Mouse (Mus musculus): Measurements from ENCODE around the gene Asprv1.

The Asprv1 gene

DNA sequence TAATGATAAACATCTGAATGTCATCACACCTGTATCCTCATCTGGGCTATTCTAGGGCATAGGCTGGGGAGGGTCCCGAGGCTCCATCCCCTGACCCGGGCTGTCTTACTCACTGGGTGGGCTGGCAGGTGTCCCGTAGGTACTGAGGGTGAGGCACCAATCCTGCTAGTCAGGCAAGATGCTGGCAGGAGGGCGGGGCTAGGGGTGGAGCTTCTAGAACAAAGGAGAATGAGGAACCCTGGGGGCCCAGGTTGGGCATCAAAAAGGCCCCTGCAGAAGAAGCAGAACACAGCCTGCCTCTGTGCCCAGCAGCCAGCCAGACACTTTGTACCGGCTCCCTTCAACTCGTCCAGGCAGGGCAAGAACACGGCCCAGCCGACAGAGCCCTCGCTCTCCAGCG lies at the start of gene Asprv1:
TSS of gene Asprv1 (plus strand) at position 219 of the 400 bp plus-strand sequence.
- no peak for DNase-seq

DNA sequence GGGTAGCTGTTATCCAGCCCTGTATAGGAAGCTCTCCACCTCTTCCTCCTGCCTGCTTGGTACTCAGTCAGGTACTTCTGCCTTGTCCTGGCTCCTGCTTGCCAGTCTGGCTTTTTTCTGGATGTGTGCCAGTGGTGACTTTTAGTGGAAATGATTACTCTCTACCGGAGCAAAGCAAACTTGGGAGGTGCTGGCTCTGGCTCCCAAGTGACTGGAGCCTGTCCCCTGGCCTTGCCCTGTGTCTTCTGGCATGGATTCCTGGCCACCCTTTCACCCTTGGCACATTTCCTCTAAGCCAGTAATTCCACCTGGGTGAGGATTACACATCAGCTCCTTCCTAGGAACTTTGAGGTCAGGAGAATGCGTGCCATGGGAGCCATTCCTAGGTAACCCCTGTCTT lies 49.6 kb upstream of the Asprv1 start:
- peak; percentile 84 for DNase-seq

DNA sequence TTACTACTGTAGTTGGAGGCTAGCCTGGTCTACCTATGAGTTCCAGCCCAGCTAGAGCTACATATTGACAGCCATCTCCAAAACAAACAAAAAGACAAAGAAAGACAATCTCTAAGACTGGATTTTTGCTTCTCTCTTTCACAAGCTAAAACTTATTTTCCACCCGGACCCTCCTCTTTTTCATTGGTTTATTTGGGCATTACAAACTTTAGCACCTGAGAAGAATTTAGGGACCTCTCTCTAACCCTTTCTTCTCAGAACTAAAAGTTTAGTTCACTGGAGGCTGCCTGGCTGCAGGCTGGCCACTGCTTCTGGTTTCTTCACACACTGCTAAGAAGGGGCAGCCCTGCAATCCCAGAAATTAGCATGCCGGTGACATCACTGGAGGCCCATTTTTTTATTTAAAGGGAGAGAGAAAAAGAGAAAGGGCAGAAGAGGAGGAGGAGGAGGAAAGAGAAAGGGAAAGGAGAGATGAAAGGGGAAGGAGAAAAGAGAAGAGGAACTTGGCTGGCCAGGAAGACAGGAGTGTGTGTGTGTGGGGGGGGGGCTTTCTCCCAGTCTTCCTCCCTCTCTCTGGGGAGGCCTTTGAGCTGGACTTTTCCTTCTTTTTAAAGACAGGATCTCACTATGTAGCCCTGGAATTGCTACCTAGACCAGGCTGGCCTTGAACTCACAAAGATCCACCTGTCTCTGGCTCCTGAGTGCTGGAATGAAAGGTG lies 48.7 kb upstream of the Asprv1 start:
- peak; percentile 38 for DNase-seq

- no peak for DNase-seq
Observed at GRCm38 (mm10) chr6:86579926-86580325, 48.0 kb upstream of the Asprv1 start.

GRCm38 (mm10) chr6:86583141-86583540 lies 44.8 kb upstream of the Asprv1 start:
- DNase-seq, result no peak

GRCm38 (mm10) chr6:86583601-86584215 lies 44.3 kb upstream of the Asprv1 start:
- DNase-seq, result no peak

DNA sequence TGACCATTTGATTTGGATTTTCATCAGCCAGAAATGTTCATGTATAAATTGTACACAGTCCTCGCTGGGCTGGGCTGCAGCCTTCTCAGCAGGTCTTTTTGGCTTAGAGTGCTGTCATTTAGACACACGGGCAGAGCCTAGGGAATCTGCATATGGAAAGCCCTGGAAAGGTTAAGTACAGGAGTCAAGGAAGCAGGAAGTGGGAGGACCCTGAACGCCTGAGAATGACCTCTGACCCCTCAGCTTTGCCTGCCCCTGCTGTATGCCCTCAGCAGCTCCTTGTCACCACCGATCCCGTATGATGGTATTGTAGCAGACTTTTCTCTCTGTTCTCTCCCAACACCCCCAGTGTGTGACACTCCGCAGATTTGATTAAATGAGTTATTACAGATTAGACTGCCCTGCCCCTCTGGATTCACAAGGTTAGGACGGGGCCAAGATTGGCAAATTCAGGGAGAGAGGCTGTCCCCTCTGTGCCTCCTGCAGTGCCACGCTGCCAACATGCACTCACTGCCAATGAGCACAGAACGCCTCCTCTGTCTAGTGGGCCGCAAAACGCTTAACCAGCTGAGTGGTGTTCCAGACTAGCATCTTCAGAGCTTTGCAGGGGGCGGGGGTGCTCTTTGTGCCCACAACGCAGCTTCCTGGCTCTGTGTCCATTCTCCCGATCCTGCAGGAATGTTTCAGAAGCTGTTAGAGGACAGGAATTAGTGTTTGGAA lies 43.5 kb upstream of the Asprv1 start:
- DNase-seq, result peak; percentile 53

- DNase-seq, result peak; percentile 92
Observed at GRCm38 (mm10) chr6:86585070-86585600, 42.8 kb upstream of the Asprv1 start.

GRCm38 (mm10) chr6:86586070-86586469 lies 41.9 kb upstream of the Asprv1 start:
- DNase-seq, result no peak

- DNase-seq, result no peak
Observed at GRCm38 (mm10) chr6:86588429-86588828, 39.5 kb upstream of the Asprv1 start.

DNA sequence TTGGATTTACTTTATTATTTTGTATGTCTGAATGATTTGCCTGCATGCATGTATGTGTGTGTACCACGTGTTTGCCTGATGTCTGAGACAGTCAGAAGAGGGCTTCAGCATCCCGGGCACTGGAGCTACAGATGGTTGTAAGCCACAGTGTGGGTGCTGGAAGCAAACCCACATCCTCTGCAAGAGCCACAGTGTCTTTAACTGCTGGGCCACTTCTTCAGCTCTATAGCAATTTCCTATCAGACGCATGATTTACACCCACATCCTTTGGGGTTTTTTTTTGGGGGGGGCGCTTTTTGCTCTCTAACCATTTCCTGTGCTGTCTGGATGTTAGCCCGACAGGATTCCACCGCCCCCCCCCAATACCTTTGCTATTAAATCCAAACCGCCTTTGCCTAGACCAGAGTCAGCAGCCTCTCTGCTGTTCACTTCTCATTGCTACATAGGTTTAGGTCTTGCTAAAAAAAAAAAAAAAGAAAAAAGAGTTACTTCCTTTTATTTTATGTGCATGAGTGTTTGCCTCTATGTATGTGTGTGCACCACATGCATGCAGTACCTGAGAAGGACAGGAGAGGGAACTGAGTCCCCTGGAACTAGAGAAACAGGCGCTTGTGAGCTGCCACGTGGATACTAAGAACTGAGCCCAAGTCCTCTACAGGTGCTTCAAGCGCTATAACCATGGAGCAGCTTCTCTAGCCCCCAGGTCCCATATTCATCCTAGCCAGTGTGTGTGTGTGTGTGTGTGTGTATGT lies 34.6 kb upstream of the Asprv1 start:
- DNase-seq, result no peak

DNA sequence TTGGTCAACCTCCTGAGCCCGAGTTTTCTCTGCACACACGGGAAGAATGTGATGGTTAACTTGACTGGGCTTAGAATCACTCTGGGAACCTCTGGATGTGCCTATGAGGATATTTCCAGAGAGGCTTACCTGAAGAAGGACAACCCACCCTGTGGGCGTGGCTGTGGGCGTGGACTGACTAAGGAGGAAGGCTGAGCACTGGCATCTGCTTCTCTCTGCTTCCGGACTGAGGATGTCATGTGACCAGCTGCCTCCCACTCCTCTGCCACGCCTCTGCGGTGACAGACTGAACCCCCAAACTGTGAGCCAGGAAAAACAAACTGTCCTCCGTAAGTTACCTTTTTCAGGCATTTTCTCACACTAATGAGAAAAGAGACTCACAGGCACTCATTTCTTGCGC lies 33.3 kb upstream of the Asprv1 start:
- peak; percentile 88 for DNase-seq

DNA sequence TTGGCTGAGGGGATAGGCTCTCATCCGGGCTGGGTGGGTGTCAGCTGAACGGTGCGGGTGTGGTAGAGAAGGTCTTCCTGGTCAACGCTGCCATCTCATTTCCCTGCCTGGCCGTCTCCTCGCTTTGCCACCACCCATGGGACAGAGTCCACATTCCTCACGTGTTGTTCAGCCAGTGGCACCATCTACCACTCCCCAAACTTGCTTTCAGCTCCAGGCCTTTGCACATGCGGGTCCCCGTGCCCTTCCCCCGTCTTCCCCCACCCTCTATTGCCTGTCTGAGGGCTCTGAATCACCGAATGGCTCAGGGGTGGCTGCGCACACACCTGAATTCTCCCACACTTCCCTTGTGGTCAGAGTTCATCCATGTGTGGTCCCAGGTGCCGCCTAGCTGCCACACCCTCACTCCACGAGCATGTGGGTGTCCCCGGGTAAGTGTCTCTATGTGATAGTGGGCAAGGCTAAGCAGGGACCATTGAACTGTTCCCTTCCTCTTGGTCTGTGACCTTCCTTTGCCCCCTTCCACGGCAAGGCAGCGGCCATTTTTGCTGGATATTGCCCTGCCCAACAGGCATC lies 32.0 kb upstream of the Asprv1 start:
- no peak for DNase-seq

- DNase-seq, result no peak
Observed at GRCm38 (mm10) chr6:86598742-86599193, 29.2 kb upstream of the Asprv1 start.

DNA sequence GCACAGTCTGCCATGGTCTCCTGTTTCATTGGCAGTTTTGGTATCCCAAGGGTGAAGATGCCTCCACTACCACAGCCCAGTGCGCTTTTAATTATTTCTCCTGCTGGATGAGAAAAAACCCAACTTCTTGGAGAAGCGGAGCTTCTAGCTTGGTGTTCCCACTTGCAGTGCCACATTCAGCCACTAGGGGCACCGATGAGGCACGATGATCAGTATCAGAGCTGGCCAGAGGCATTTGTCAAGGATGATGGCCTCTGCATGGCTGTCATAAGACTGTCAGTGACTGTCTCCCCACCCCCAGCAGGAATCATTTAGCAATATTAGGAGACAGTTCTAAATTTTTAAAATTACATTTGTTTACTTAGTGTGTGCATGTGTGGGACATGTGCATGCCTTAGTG lies 28.8 kb upstream of the Asprv1 start:
- peak; percentile 95 for DNase-seq

GRCm38 (mm10) chr6:86599951-86600414 lies 28.0 kb upstream of the Asprv1 start:
- peak; percentile 88 for DNase-seq

- peak; percentile 43 for DNase-seq
Observed at GRCm38 (mm10) chr6:86605260-86605659, 22.7 kb upstream of the Asprv1 start.

DNA sequence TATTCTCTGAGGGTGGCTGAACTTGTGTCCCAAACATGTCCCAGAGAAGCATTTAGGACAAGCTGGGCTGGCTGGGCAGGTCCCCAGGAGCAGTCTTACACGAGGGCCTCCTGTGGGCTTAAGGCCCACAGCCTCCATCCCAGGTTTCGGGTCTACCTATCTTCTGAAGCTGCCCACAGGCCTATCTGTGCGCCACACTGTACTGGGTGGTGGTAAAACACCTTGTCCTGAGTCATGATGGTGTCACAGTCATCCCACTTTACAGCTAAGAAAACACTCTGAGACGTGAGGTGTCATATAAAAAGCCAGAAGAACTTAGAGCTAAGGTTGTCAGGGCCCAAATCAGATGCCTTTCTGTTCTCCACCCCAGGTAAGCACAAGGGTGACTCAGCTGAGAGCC lies 21.7 kb upstream of the Asprv1 start:
- DNase-seq, result no peak

GRCm38 (mm10) chr6:86607471-86607870 lies 20.5 kb upstream of the Asprv1 start:
- DNase-seq, result peak; percentile 31

DNA sequence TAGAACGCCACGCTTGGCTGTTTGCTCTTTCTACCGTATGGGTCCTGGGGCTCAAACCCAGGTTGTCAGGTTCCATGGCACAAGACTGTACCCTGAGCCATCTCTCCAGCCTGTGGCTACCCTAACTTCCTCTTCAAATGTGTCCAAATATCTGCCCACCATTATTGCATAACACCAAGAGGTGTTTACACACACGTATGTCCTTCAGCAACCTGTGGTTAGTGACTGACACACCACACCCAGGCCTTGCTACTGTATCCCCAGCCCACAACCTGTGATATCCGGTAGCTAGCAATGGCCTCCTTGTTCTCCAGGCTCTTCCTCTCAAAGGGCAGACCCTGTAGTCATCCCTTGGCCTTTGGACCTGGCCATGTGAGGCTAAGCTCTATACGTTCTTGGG lies 18.7 kb upstream of the Asprv1 start:
- peak; percentile 73 for DNase-seq

GRCm38 (mm10) chr6:86610714-86611113 lies 17.2 kb upstream of the Asprv1 start:
- peak; percentile 93 for DNase-seq

GRCm38 (mm10) chr6:86615301-86615700 lies 12.7 kb upstream of the Asprv1 start:
- DNase-seq, result peak; percentile 70

Measured in lung, postnatal 36 days (tissue).